Mouse (Mus musculus): ENCODE measurements around the gene Arhgap32. TPM values are rescaled to one million over a fixed set of nuclear protein-coding genes. Genes with fewer than 3 reads are reported as not detected.
"Not testable (repeated sequence)": the region's sequence is repeated elsewhere in the genome, so short reads cannot be mapped to it uniquely, and the experiment has no call there.

Gene Arhgap32
- polyA plus RNA-seq, 1 experiment from 2014 or later = 10.3 TPM

GRCm38 (mm10) chr9:32142834-32143233 is 26.9 kb downstream of the Arhgap32 start:
- ATAC-seq (ENCODE audit: low read depth) = no peak
- Histone ChIP-seq H3K36me3 (no peaks in the 10 kb centered on the region), H3K9me3 (no peaks in the 10 kb centered on the region), H3K9ac (no peak overlapping the region), H3K27ac (replicated peaks) (no peak overlapping the region), H3K4me3 (no peak overlapping the region), H3K27me3 (no peaks in the 10 kb centered on the region), H3K4me1 (replicated peaks) (peaks cover 20% of the 10 kb centered on the region), H3K4me2 (no peak overlapping the region)
- 67% methylated on average over 3 of the region's 3 CpGs for WGBS

GRCm38 (mm10) chr9:32143451-32143850 is 27.5 kb downstream of the Arhgap32 start:
- no peak overlapping the region for H3K4me2 ChIP-seq
- no peaks in the 10 kb centered on the region for H3K27me3 ChIP-seq
- no peak overlapping the region for H3K4me3 ChIP-seq
- WGBS = 91% methylated on average over 3 of the region's 3 CpGs
- no peaks in the 10 kb centered on the region for H3K9me3 ChIP-seq
- H3K9ac ChIP-seq = no peak overlapping the region
- peaks cover 20% of the 10 kb centered on the region for H3K4me1 ChIP-seq (replicated peaks)
- H3K27ac ChIP-seq (replicated peaks) = no peak overlapping the region
- H3K36me3 ChIP-seq = no peaks in the 10 kb centered on the region
- no peak for ATAC-seq (ENCODE audit: low read depth)

- WGBS = 62% methylated on average over 12 of the region's 12 CpGs
Observed at GRCm38 (mm10) chr9:32146257-32146996, 30.5 kb downstream of the Arhgap32 start.

GRCm38 (mm10) chr9:32149241-32149640 is 33.3 kb downstream of the Arhgap32 start:
- no peak for ATAC-seq (ENCODE audit: low read depth)
- WGBS = 84% methylated on average over 3 of the region's 3 CpGs
- Histone ChIP-seq H3K4me1 (replicated peaks) (peaks cover 15% of the 10 kb centered on the region), H3K27ac (replicated peaks) (no peak overlapping the region), H3K9ac (no peak overlapping the region), H3K4me2 (no peak overlapping the region), H3K36me3 (no peaks in the 10 kb centered on the region), H3K27me3 (no peaks in the 10 kb centered on the region), H3K4me3 (no peak overlapping the region), H3K9me3 (no peaks in the 10 kb centered on the region)

More at GRCm38 (mm10) chr9:32146257-32146996, 30.5 kb downstream of the Arhgap32 start:
- no peaks in the 10 kb centered on the region for H3K27me3 ChIP-seq
- H3K27ac ChIP-seq (replicated peaks) = no peak overlapping the region
- ATAC-seq (ENCODE audit: low read depth) = peak; percentile 65; the same call in 1 of the 2 replicates
- no peaks in the 10 kb centered on the region for H3K36me3 ChIP-seq
- H3K9ac ChIP-seq = no peak overlapping the region
- H3K4me2 ChIP-seq = no peak overlapping the region
- no peaks in the 10 kb centered on the region for H3K9me3 ChIP-seq
- H3K4me3 ChIP-seq = no peak overlapping the region
- peaks cover 20% of the 10 kb centered on the region for H3K4me1 ChIP-seq (replicated peaks)

GRCm38 (mm10) chr9:32149836-32150642 is 34.1 kb downstream of the Arhgap32 start:
- H3K36me3 ChIP-seq = no peaks in the 10 kb centered on the region
- no peak overlapping the region for H3K4me3 ChIP-seq
- no peaks in the 10 kb centered on the region for H3K27me3 ChIP-seq
- H3K4me1 ChIP-seq (replicated peaks) = peaks cover 15% of the 10 kb centered on the region
- 88% methylated on average over 11 of the region's 11 CpGs for WGBS
- H3K9me3 ChIP-seq = no peaks in the 10 kb centered on the region
- no peak overlapping the region for H3K4me2 ChIP-seq
- H3K9ac ChIP-seq = no peak overlapping the region
- no peak overlapping the region for H3K27ac ChIP-seq (replicated peaks)
- no peak for ATAC-seq (ENCODE audit: low read depth)

- no peak overlapping the region for H3K9ac ChIP-seq
- no peaks in the 10 kb centered on the region for H3K27me3 ChIP-seq
- no peak overlapping the region for H3K27ac ChIP-seq (replicated peaks)
- WGBS = 86% methylated on average over 3 of the region's 3 CpGs
- no peaks in the 10 kb centered on the region for H3K9me3 ChIP-seq
- H3K4me2 ChIP-seq = no peak overlapping the region
- H3K4me3 ChIP-seq = no peak overlapping the region
- ATAC-seq (ENCODE audit: low read depth) = no peak
- no peaks in the 10 kb centered on the region for H3K36me3 ChIP-seq
- no peaks in the 10 kb centered on the region for H3K4me1 ChIP-seq (replicated peaks)
Observed at GRCm38 (mm10) chr9:32154727-32155371, 38.9 kb downstream of the Arhgap32 start.

GRCm38 (mm10) chr9:32156706-32157105 is 40.8 kb downstream of the Arhgap32 start:
- Histone ChIP-seq H3K9me3 (no peaks in the 10 kb centered on the region), H3K27ac (replicated peaks) (no peak overlapping the region), H3K36me3 (no peaks in the 10 kb centered on the region), H3K4me2 (no peak overlapping the region), H3K4me1 (replicated peaks) (no peaks in the 10 kb centered on the region), H3K27me3 (no peaks in the 10 kb centered on the region), H3K9ac (no peak overlapping the region), H3K4me3 (no peak overlapping the region)
- WGBS = 85% methylated on average over 4 of the region's 4 CpGs
- no peak; the same call in 1 of the 2 replicates for ATAC-seq (ENCODE audit: low read depth)

GRCm38 (mm10) chr9:32157201-32157600 is 41.3 kb downstream of the Arhgap32 start:
- no peak overlapping the region for H3K4me3 ChIP-seq
- H3K27me3 ChIP-seq = no peaks in the 10 kb centered on the region
- H3K9ac ChIP-seq = no peak overlapping the region
- no peaks in the 10 kb centered on the region for H3K9me3 ChIP-seq
- no peak overlapping the region for H3K4me2 ChIP-seq
- H3K36me3 ChIP-seq = no peaks in the 10 kb centered on the region
- 85% methylated on average over 3 of the region's 3 CpGs for WGBS
- no peak for ATAC-seq (ENCODE audit: low read depth)
- H3K4me1 ChIP-seq (replicated peaks) = no peaks in the 10 kb centered on the region
- H3K27ac ChIP-seq (replicated peaks) = no peak overlapping the region

GRCm38 (mm10) chr9:32158837-32159543 is 43.1 kb downstream of the Arhgap32 start:
- H3K4me3 ChIP-seq = no peak overlapping the region
- no peaks in the 10 kb centered on the region for H3K36me3 ChIP-seq
- no peaks in the 10 kb centered on the region for H3K27me3 ChIP-seq
- 26% methylated on average over 3 of the region's 3 CpGs for WGBS
- H3K4me1 ChIP-seq (replicated peaks) = no peaks in the 10 kb centered on the region
- H3K9ac ChIP-seq = no peak overlapping the region
- H3K27ac ChIP-seq (replicated peaks) = no peak overlapping the region
- ATAC-seq (ENCODE audit: low read depth) = peak; percentile 84
- no peak overlapping the region for H3K4me2 ChIP-seq
- H3K9me3 ChIP-seq = no peaks in the 10 kb centered on the region

GRCm38 (mm10) chr9:32159724-32160123 is 43.8 kb downstream of the Arhgap32 start:
- ATAC-seq (ENCODE audit: low read depth) = no peak
- Histone ChIP-seq H3K4me3 (no peak overlapping the region), H3K4me1 (replicated peaks) (no peaks in the 10 kb centered on the region), H3K36me3 (no peaks in the 10 kb centered on the region), H3K27me3 (no peaks in the 10 kb centered on the region), H3K9me3 (no peaks in the 10 kb centered on the region), H3K27ac (replicated peaks) (no peak overlapping the region), H3K9ac (no peak overlapping the region), H3K4me2 (no peak overlapping the region)
- 84% methylated on average over 3 of the region's 3 CpGs for WGBS

- WGBS = 81% methylated on average over 2 of the region's 2 CpGs
- Histone ChIP-seq H3K36me3 (no peaks in the 10 kb centered on the region), H3K9ac (no peak overlapping the region), H3K27me3 (no peaks in the 10 kb centered on the region), H3K4me3 (no peak overlapping the region), H3K9me3 (no peaks in the 10 kb centered on the region), H3K4me2 (no peak overlapping the region), H3K4me1 (replicated peaks) (no peaks in the 10 kb centered on the region), H3K27ac (replicated peaks) (no peak overlapping the region)
- no peak for ATAC-seq (ENCODE audit: low read depth)
Observed at GRCm38 (mm10) chr9:32162792-32163191, 46.9 kb downstream of the Arhgap32 start.

GRCm38 (mm10) chr9:32163820-32164219 is 47.9 kb downstream of the Arhgap32 start:
- not testable (repeated sequence) for H3K27ac ChIP-seq (replicated peaks); ATAC-seq (ENCODE audit: low read depth); H3K9ac ChIP-seq; H3K4me1 ChIP-seq (replicated peaks); H3K36me3 ChIP-seq; H3K9me3 ChIP-seq; H3K27me3 ChIP-seq; H3K4me2 ChIP-seq; H3K4me3 ChIP-seq
- WGBS = 90% methylated on average over 6 of the region's 6 CpGs

Measured in neural tube, embryonic 13.5 days (tissue).